Mouse (Mus musculus) neural tube, embryonic 11.5 days (tissue): ENCODE results near the gene Serpinb11. TPM values are rescaled to one million over a fixed set of nuclear protein-coding genes. Genes with fewer than 3 reads are reported as not detected.

ENCODE experiments used
- ATAC-seq: fragments of 200-750 bp; cut with Nextera tagmentation; 2 replicates; pipeline ENCODE4 v1.8.0; 2017; ENCODE audit warnings: moderate number of reproducible peaks, mild to moderate bottlenecking, moderate TSS enrichment, moderate library complexity; ENCODE audit not compliant: insufficient read depth, low FRiP score, low TSS enrichment
- DNase-seq: peaks from one replicate; pipeline ENCODE4 v3.0.0-alpha.2; 2015; ENCODE audit warnings: low spot score
- H3K27ac ChIP-seq: fragments of 300-500 bp; sonication (generic); 2 replicates; pipeline ENCODE4 v1.5.1; 2014; ENCODE audit warnings: low read depth, mild to moderate bottlenecking, low read length
- H3K27me3 ChIP-seq: fragments of 300-500 bp; sonication (generic); 2 replicates; pipeline ENCODE4 v1.6.1; 2014; ENCODE audit warnings: mild to moderate bottlenecking, low read length, mixed read lengths; ENCODE audit not compliant: control insufficient read depth, insufficient read depth
- H3K36me3 ChIP-seq: fragments of 300-500 bp; sonication (generic); 2 replicates; pipeline ENCODE4 v1.6.1; 2014; ENCODE audit warnings: mild to moderate bottlenecking, low read length, moderate library complexity, mixed read lengths; ENCODE audit not compliant: control insufficient read depth, insufficient read depth
- H3K4me1 ChIP-seq: fragments of 300-500 bp; sonication (generic); 2 replicates; pipeline ENCODE4 v1.6.1; 2014; ENCODE audit warnings: low read length, mixed read lengths; ENCODE audit not compliant: control insufficient read depth, insufficient read depth
- H3K4me2 ChIP-seq: fragments of 300-500 bp; sonication (generic); 2 replicates; pipeline ENCODE4 v1.6.1; 2014; ENCODE audit warnings: low read depth, mild to moderate bottlenecking, moderate library complexity
- H3K4me3 ChIP-seq: fragments of 300-500 bp; sonication (generic); 2 replicates; pipeline ENCODE4 v1.5.1; 2014; ENCODE audit warnings: low read depth, low read length
- H3K9ac ChIP-seq: fragments of 300-500 bp; sonication (generic); 2 replicates; pipeline ENCODE4 v1.6.1; 2014; ENCODE audit warnings: mild to moderate bottlenecking, low read length
- H3K9me3 ChIP-seq: fragments of 300-500 bp; sonication (generic); 2 replicates; pipeline ENCODE4 v1.6.1; 2016; ENCODE audit warnings: low read length; ENCODE audit not compliant: control insufficient read depth
- WGBS: fragments of 180-500 bp; shearing (Covaris S2); extraction: QIAGEN DNeasy Blood & Tissue Kit; methylation state at CpG from one replicate; pipeline ENCODE4 v1.1.7; 2014; 5-methylcytosine and 5-hydroxymethylcytosine counted together
- polyA plus RNA-seq: library from polyadenylated mRNA; unstranded; fragments of >200 nt; fragmentation: Nextera tagmentation; extraction: Ambion mirVana; gene quantifications from 2 replicates; pipeline ENCODE4 v1.2.1, GENCODE M21; 2014

The Serpinb11 gene
- polyA plus RNA-seq, 1 experiment from 2014 or later = not detected

DNA sequence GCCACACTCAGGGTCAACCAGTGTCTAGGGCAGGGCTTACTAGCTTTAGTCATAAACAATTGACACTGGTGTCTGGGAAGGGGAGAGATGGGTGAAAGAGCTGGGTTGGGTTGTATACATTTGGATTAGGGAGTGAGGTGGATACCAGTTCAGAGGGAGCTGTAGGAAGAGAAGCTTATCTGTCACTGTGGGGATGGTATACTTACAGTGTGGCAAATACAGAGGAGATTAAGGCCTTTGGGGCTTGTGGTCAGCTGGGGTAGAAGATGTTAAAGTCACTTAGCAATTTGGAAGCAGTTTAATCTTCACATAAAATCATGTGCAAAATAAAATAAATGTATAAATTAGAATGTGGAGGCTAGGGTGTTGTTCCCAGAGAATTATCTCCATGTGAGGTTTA, 17.4 kb downstream of the Serpinb11 start:
- Histone ChIP-seq H3K27ac (no peak overlapping the region), H3K4me2 (no peak overlapping the region), H3K36me3 (no peaks in the 10 kb centered on the region)

DNA sequence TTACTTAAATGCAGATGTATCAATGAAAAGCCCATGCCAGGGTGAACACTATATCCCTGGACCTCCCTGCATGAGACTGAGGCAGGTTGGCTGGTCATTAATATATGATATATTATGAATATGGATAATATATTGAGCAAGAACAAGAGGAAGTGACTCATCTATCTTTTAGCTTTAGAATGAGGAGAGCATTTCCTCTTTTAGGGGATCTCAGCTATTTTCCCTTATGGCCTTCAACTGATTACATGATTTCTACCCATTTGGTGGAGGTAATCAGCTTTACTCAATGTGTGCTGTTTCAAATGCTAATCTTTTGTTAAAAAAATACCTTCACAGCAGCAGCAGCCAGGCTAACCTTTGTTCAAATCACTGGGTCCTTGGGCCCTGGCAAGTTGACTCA, 20.5 kb downstream of the Serpinb11 start:
- H3K36me3 ChIP-seq = no peaks in the 10 kb centered on the region
- ATAC-seq = no peak

More for the DNA sequence above, 17.4 kb downstream of the Serpinb11 start:
- no peaks in the 10 kb centered on the region for H3K9me3 ChIP-seq
- H3K9ac ChIP-seq = no peak overlapping the region
- no peak for ATAC-seq
- H3K4me3 ChIP-seq = no peak overlapping the region
- H3K4me1 ChIP-seq = no peaks in the 10 kb centered on the region
- H3K27me3 ChIP-seq = no peaks in the 10 kb centered on the region
- no peak for DNase-seq

DNA sequence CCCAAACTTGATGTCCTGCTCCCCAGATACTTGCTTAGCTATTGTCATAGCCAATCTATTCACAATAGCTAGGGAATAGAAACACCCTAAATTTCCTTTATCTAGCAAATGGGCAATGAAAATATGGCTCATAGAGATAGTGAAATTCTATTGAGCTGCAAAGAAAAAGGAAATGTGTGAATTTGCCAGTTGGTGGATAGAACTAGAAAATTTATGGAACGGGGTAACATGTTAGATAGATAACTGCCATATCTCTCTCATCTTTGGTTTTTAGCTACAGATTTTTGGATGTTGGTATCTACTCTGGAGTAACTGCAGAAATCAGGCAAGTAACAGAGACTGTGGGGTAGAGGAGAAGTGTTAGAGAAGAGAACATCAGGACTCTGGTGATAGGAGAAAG, 21.4 kb downstream of the Serpinb11 start:
- DNase-seq (no peak), ATAC-seq (no peak)
- WGBS = 92% methylated on average over 1 of the region's 1 CpGs
- H3K27ac ChIP-seq = no peak overlapping the region
- H3K9ac ChIP-seq = no peak overlapping the region
- H3K36me3 ChIP-seq = no peaks in the 10 kb centered on the region
- H3K27me3 ChIP-seq = no peaks in the 10 kb centered on the region
- H3K4me2 ChIP-seq = no peak overlapping the region
- H3K4me1 ChIP-seq = no peaks in the 10 kb centered on the region
- no peaks in the 10 kb centered on the region for H3K9me3 ChIP-seq
- no peak overlapping the region for H3K4me3 ChIP-seq

More for the DNA sequence above, 20.5 kb downstream of the Serpinb11 start:
- H3K9ac ChIP-seq = no peak overlapping the region
- H3K4me2 ChIP-seq = no peak overlapping the region
- H3K4me1 ChIP-seq = no peaks in the 10 kb centered on the region
- no peaks in the 10 kb centered on the region for H3K27me3 ChIP-seq
- H3K9me3 ChIP-seq = no peaks in the 10 kb centered on the region
- DNase-seq = no peak
- no peak overlapping the region for H3K27ac ChIP-seq
- no peak overlapping the region for H3K4me3 ChIP-seq

DNA sequence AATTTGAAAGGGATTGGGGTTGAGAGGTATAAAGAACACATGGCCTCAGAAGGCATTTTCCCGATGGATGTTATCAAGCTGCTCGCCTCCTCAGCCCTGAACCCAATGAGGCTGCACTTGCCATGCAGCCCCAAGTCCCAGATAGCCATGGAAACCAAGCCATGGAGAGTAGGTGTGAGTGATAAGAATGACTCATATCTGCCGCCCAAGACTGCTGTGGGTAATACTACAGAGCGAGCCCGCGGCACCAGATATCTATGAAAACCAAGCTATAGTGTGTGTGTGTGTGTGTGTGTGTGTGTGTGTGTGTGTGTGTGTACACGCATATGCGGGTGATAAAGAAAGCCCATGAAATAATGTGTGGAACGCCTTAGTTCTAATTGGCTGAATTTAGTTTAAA, 23.5 kb downstream of the Serpinb11 start:
- Histone ChIP-seq H3K36me3 (no peaks in the 10 kb centered on the region), H3K27ac (no peak overlapping the region), H3K4me1 (no peaks in the 10 kb centered on the region), H3K27me3 (no peaks in the 10 kb centered on the region), H3K9me3 (no peaks in the 10 kb centered on the region), H3K9ac (no peak overlapping the region), H3K4me3 (no peak overlapping the region), H3K4me2 (no peak overlapping the region)
- DNase-seq (no peak), ATAC-seq (no peak)
- WGBS = 91% methylated on average over 9 of the region's 9 CpGs

DNA sequence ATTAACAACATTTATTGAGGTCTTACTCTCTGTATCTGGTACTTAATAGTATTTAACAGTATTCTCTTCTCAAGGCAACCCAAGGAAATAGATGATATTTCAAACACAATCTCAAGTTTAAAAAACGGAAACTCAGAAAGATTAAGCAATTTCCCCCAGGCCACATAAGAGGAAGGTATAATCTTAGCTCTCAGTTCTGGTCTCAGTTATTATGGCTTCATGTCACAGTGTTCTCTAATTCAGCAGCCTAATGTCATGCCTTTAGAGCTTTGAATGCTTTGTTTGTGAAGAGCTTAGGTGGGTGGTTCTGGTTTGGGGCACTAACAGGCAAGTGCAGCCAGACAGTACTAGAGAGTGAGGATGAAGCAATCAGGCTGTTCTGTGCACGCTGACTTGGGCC, 28.8 kb downstream of the Serpinb11 start:
- H3K9me3 ChIP-seq = no peaks in the 10 kb centered on the region
- no peak overlapping the region for H3K27ac ChIP-seq
- no peaks in the 10 kb centered on the region for H3K36me3 ChIP-seq
- H3K4me2 ChIP-seq = no peak overlapping the region
- 90% methylated on average over 2 of the region's 2 CpGs for WGBS
- no peak overlapping the region for H3K4me3 ChIP-seq
- no peaks in the 10 kb centered on the region for H3K4me1 ChIP-seq
- no peaks in the 10 kb centered on the region for H3K27me3 ChIP-seq
- DNase-seq (no peak), ATAC-seq (no peak)
- H3K9ac ChIP-seq = no peak overlapping the region

DNA sequence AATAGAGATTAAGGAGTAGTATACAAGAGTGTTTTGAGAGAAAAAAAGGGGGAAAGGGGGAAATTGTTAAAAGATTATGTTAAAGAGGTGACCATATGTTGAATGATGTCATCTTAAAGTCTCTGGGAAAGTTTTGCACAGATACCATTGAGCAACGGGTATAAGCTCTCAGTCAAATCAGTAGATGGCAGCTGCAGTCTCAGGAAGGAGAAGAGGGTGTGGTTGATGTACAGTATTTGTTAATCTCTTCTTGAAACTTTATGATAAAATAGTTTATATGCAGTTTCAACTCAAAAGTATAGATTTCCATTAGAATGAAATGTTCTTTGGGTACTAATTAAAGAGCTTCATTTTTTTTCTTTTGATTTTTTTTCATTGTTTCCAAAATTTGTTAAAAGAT, 36.5 kb downstream of the Serpinb11 start:
- no peaks in the 10 kb centered on the region for H3K4me1 ChIP-seq
- no peak overlapping the region for H3K4me3 ChIP-seq
- H3K27me3 ChIP-seq = no peaks in the 10 kb centered on the region
- H3K9me3 ChIP-seq = no peaks in the 10 kb centered on the region
- DNase-seq (no peak), ATAC-seq (no peak)
- H3K4me2 ChIP-seq = no peak overlapping the region
- WGBS = 77% methylated on average over 1 of the region's 1 CpGs
- no peak overlapping the region for H3K27ac ChIP-seq
- H3K9ac ChIP-seq = no peak overlapping the region
- no peaks in the 10 kb centered on the region for H3K36me3 ChIP-seq

DNA sequence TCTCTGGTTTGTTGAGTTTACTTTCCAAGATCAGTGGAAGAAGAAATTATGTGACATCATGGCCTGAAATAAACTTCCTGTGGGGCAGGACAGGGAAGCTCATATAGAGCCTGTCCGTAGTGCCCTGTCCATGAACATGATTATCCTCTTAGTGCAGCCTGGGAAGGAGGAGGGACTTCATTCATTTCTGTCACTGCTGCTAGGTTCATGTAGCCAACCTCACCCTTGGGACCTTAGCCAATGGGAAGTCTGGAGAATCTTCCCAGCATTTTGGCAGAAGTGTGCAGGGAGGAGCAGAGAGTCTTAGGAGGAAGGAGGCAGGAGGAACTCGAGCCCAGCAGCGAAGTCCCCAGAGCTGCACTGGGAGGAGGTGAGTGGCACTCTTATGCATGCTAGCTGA, 38.4 kb downstream of the Serpinb11 start, which contains the start of gene Serpinb7:
Gene Serpinb7 (plus strand): TSS at position 301 of the 400 bp plus-strand sequence.
- no peak for DNase-seq
- WGBS = 88% methylated on average over 3 of the region's 3 CpGs
- H3K27ac ChIP-seq = no peak within 1 kb of the TSS
- no peak within 1 kb of the TSS for H3K9ac ChIP-seq
- H3K36me3 ChIP-seq = no peaks in the 10 kb centered on the region
- no peaks in the 10 kb centered on the region for H3K27me3 ChIP-seq
- no peak within 1 kb of the TSS for H3K4me2 ChIP-seq
- no peaks in the 10 kb centered on the region for H3K9me3 ChIP-seq
- H3K4me1 ChIP-seq = no peaks in the 10 kb centered on the region
- ATAC-seq = no peak
- no peak within 1 kb of the TSS for H3K4me3 ChIP-seq

DNA sequence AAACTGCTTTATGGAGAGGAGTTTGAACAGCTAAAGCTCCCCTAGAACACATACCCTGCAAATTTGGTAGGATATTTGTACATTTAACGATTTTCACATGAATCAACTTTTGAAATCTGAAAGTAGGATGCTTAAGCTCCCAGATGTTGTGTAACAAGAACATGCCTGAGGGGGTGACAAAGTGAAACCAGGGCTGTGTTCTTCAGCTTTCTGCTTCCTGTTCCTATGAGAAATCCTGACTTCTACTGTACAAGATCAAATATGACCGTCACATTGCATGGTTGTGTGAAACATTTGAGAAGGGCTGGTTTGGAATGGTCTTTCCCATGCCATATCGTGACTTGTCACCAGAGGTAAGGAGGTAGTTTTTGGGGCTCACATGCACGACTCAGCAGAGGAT, 41.1 kb downstream of the Serpinb11 start:
- no peaks in the 10 kb centered on the region for H3K36me3 ChIP-seq
- no peak overlapping the region for H3K4me2 ChIP-seq
- no peak overlapping the region for H3K4me3 ChIP-seq
- H3K9ac ChIP-seq = no peak overlapping the region
- DNase-seq (no peak), ATAC-seq (no peak)
- H3K27ac ChIP-seq = no peak overlapping the region
- H3K9me3 ChIP-seq = no peaks in the 10 kb centered on the region
- 88% methylated on average over 4 of the region's 4 CpGs for WGBS
- no peaks in the 10 kb centered on the region for H3K27me3 ChIP-seq
- H3K4me1 ChIP-seq = no peaks in the 10 kb centered on the region

DNA sequence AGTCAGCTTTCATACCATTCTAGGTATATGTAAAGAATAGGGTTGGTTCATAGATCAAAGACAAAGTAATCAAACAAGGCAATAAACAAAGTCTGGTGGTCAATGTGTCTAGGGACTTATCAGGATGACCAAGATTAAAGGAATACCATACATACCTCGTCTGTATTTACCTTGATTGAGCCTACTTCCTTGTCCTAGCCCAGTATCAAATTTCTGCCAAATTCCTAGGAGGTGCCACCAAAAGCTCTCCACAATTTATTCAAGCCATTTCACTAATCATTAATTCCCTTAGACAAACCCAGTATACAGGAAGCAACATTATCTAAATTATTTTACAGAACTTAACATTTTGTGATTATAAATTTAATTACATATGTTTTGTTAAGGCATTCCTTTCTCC, 53.7 kb downstream of the Serpinb11 start:
- WGBS = 37% methylated on average over 1 of the region's 1 CpGs
- Histone ChIP-seq H3K4me1 (no peaks in the 10 kb centered on the region), H3K27ac (no peak overlapping the region), H3K27me3 (no peaks in the 10 kb centered on the region), H3K4me3 (no peak overlapping the region), H3K9ac (no peak overlapping the region), H3K9me3 (no peaks in the 10 kb centered on the region), H3K36me3 (no peaks in the 10 kb centered on the region), H3K4me2 (no peak overlapping the region)
- ATAC-seq = no peak
- no peak for DNase-seq
